Mouse (Mus musculus) CH12.LX (cell line): ENCODE results near the gene Map2k7. TPM values are rescaled to one million over a fixed set of nuclear protein-coding genes. Genes with fewer than 3 reads are reported as not detected.

Source experiments
- DNase-seq: peaks from one replicate; pipeline ENCODE4 v3.0.0-alpha.2; 2013; ENCODE audit errors: extremely low read depth
- H3K27ac ChIP-seq: 2 replicates; pipeline ENCODE4 v1.5.1; 2012; ENCODE audit warnings: low read depth, mild to moderate bottlenecking, control low read depth, moderate library complexity; ENCODE audit not compliant: insufficient read depth
- H3K27me3 ChIP-seq: replicated peaks from 2 replicates; pipeline ENCODE3; 2012; ENCODE audit warnings: inconsistent platforms
- H3K36me3 ChIP-seq, 2 experiments: replicated peaks in 1 of 2; 2 replicates each; pipeline versions ENCODE3 to v1.6.1; 2012; ENCODE audit warnings: inconsistent platforms in 1 of 2, low read length in 1 of 2, mild to moderate bottlenecking in 1 of 2, mixed read lengths in 1 of 2, moderate library complexity in 1 of 2; ENCODE audit not compliant: control insufficient read depth in 1 of 2, insufficient read depth in 1 of 2
- H3K4me1 ChIP-seq, 2 experiments: 2 replicates each; pipeline ENCODE4 v1.6.1; 2012; ENCODE audit warnings: inconsistent platforms in 1 of 2, moderate library complexity in 1 of 2; ENCODE audit not compliant: insufficient read depth in 2 of 2, control insufficient read depth in 1 of 2
- H3K4me2 ChIP-seq: 2 replicates; pipeline ENCODE4 v1.6.1; 2012; ENCODE audit warnings: low read depth, mild to moderate bottlenecking, control low read depth; ENCODE audit not compliant: poor library complexity, insufficient read depth, severe bottlenecking
- H3K4me3 ChIP-seq, 3 experiments: fragments of 150-350 bp in 1 of 3; sonication (generic) in 1 of 3; replicated peaks in 1 of 3; 2 replicates each; pipeline versions ENCODE3 to v1.5.1; 2011 to 2012; ENCODE audit warnings: low read depth in 2 of 3, low read length in 2 of 3, mild to moderate bottlenecking in 2 of 3, moderate library complexity in 2 of 3, control low read depth in 1 of 3, improper control_type of control experiment in 1 of 3, inconsistent platforms in 1 of 3, mixed read lengths in 1 of 3; ENCODE audit not compliant: poor library complexity in 1 of 3
- H3K79me2 ChIP-seq: replicated peaks from 2 replicates; pipeline ENCODE4 v1.6.1; 2012; ENCODE audit warnings: mild to moderate bottlenecking, moderate library complexity; ENCODE audit not compliant: control insufficient read depth, poor library complexity, insufficient read depth, severe bottlenecking; ENCODE audit errors: extremely low read depth
- H3K9ac ChIP-seq: 2 replicates; pipeline ENCODE4 v1.6.1; 2012; ENCODE audit warnings: low read depth, mild to moderate bottlenecking, control low read depth, moderate library complexity; ENCODE audit not compliant: insufficient read depth
- H3K9me3 ChIP-seq: replicated peaks from 2 replicates; pipeline ENCODE3; 2012; ENCODE audit warnings: low read length, inconsistent platforms, mixed read lengths
- EP300 ChIP-seq: IDR thresholded peaks from 2 replicates; pipeline ENCODE4 v1.6.1; 2011; ENCODE audit warnings: low read length, improper control_type of control experiment
- ETS1 ChIP-seq: conservative IDR thresholded peaks from 2 replicates; pipeline ENCODE4 v1.6.1; 2012; ENCODE audit warnings: low read depth, mild to moderate bottlenecking, inconsistent platforms, low read length, improper control_type of control experiment, moderate library complexity
- HCFC1 ChIP-seq: IDR thresholded peaks from 2 replicates; pipeline ENCODE4 v1.6.1; 2012; ENCODE audit warnings: low read depth, mild to moderate bottlenecking, inconsistent platforms, low read length, improper control_type of control experiment
- IRF4 ChIP-seq: IDR thresholded peaks from 2 replicates; pipeline ENCODE4 v1.6.1; 2014; ENCODE audit warnings: low read depth, mild to moderate bottlenecking, inconsistent platforms, low read length, improper control_type of control experiment
- JUND ChIP-seq: conservative IDR thresholded peaks from 2 replicates; pipeline ENCODE4 v1.6.1; 2011; ENCODE audit warnings: low read depth, low read length, improper control_type of control experiment
- KAT2A ChIP-seq: IDR thresholded peaks from 2 replicates; pipeline ENCODE4 v1.6.1; 2012; ENCODE audit warnings: low read length, improper control_type of control experiment, inconsistent platforms; ENCODE audit not compliant: insufficient replicate concordance
- MAX ChIP-seq: IDR thresholded peaks from 2 replicates; pipeline ENCODE4 v1.6.1; 2011; ENCODE audit warnings: low read length, improper control_type of control experiment
- MAZ ChIP-seq: IDR thresholded peaks from 2 replicates; pipeline ENCODE4 v1.6.1; 2012; ENCODE audit warnings: low read depth, mild to moderate bottlenecking, inconsistent platforms, low read length, improper control_type of control experiment, moderate library complexity
- PAX5 ChIP-seq: IDR thresholded peaks from 2 replicates; pipeline ENCODE4 v1.6.1; 2012; ENCODE audit warnings: low read length, inconsistent platforms, mixed read lengths
- SIN3A ChIP-seq: IDR thresholded peaks from 2 replicates; pipeline ENCODE4 v1.6.1; 2012; ENCODE audit warnings: low read length, improper control_type of control experiment, inconsistent platforms
- SMC3 ChIP-seq: IDR thresholded peaks from 2 replicates; pipeline ENCODE4 v1.6.1; 2011; ENCODE audit warnings: low read depth, low read length, improper control_type of control experiment
- TBP ChIP-seq: conservative IDR thresholded peaks from 2 replicates; pipeline ENCODE4 v1.6.1; 2011; ENCODE audit warnings: low read depth, low read length, improper control_type of control experiment
- USF2 ChIP-seq: conservative IDR thresholded peaks from 2 replicates; pipeline ENCODE4 v1.6.1; 2011; ENCODE audit warnings: low read depth, low read length, improper control_type of control experiment
- dilution Hi-C: fragments of 300-500 bp; cut with MboI; formaldehyde crosslinking; loops from 2 replicates; pipeline ENCODE4 v1.14.3; 2020; ENCODE audit warnings: low sequenced_read_pairs; ENCODE audit not compliant: extremely low pct_unique_long_range_greater_than_20kb, extremely low pct_ligation_motif_present
- in situ Hi-C: fragments of 300-500 bp; cut with MboI; formaldehyde crosslinking; loops from 3 replicates; pipeline ENCODE4 v1.14.3; 2019; ENCODE audit warnings: low sequenced_read_pairs, low pct_ligation_motif_present, low pct_unique_long_range_greater_than_20kb, mixed read lengths
- polyA plus RNA-seq: library from polyadenylated mRNA; unstranded; fragments of >175 nt; gene quantifications from 2 replicates; pipeline ENCODE4 v1.2.1, GENCODE M21; 2012; ENCODE audit warnings: low read depth; ENCODE audit not compliant: insufficient read length
- total RNA-seq, 2 experiments: library from RNA; depleted of rRNA; stranded (reverse); fragments of 300-350 nt in 1 of 2; fragments of >200 nt in 1 of 2; gene quantifications; 2 replicates each; pipeline ENCODE4 v1.2.3; 2012 to 2014

Map2k7 gene
- total and polyA plus RNA-seq, 3 experiments = 11.8 to 74.0 (median 18.1) TPM

DNA sequence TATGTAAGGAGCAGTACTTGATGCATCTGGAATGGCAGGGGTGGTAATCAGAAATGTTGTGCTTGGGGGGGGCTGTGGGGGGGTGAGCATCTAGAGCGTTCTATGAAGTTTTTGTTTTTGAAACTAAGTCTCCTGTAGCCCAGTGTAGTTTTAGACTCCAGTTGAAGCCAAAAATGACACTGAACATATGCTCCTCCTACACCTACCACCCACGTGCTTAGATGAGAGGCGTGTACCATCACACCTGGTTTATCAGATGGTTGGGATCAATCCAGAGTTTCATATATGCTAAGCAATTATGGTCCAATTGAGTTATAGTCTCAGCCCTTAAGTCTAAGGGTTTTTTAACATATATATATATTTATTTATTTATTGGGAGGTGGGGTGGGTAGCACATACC, 18.9 kb upstream of the Map2k7 start:
- H3K9me3 ChIP-seq = no peaks in the 10 kb centered on the region
- H3K4me1 ChIP-seq = peaks cover 2 to 7% of the 10 kb centered on the region in 2 experiments
- dilution Hi-C loops = no loop called here
- H3K4me2 ChIP-seq = no peak overlapping the region
- no peak for DNase-seq
- H3K27ac ChIP-seq = no peak overlapping the region
- H3K9ac ChIP-seq = no peak overlapping the region
- H3K4me3 ChIP-seq = no peak overlapping the region
- TF ChIP-seq HCFC1 (no peak), MAX (no peak), KAT2A (no peak), SIN3A (no peak), USF2 (no peak), ETS1 (no peak), IRF4 (no peak), PAX5 (no peak), MAZ (no peak), EP300 (no peak)
- no peaks in the 10 kb centered on the region for H3K36me3 ChIP-seq
- peaks cover 2% of the 10 kb centered on the region for H3K27me3 ChIP-seq
- H3K79me2 ChIP-seq = no peaks in the 10 kb centered on the region
- in situ Hi-C loops = no loop called here

DNA sequence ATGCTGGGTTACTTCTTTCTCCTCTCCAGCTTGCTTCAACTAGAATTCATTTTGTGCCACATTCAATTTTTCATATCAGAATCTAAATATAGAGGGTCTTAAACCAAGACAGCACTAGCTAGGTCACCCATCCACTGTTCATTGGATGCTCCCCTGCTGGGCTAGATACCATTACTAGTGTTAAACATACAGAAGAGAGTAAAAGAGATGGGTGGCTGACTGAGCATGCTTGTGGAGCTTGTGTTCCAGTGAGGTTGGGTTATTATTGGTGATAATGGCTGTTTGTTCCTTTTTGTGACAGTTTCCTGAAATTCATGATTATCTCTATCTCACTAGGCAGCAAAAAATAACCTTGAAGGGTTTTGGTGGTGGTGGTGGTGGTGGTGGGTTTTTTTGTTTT, 16.5 kb upstream of the Map2k7 start:
- H3K9ac ChIP-seq = no peak overlapping the region
- H3K27ac ChIP-seq = no peak overlapping the region
- H3K4me1 ChIP-seq = no peaks in the 10 kb centered on the region
- no peak for TF ChIP-seq TBP
- no peak overlapping the region for H3K4me2 ChIP-seq
- H3K9me3 ChIP-seq = no peaks in the 10 kb centered on the region
- no peaks in the 10 kb centered on the region for H3K79me2 ChIP-seq
- H3K36me3 ChIP-seq = no peaks in the 10 kb centered on the region
- no peak for DNase-seq
- dilution Hi-C loops (no loop called here), in situ Hi-C loops (no loop called here)
- peaks cover 2% of the 10 kb centered on the region for H3K27me3 ChIP-seq
- H3K4me3 ChIP-seq = no peak overlapping the region

DNA sequence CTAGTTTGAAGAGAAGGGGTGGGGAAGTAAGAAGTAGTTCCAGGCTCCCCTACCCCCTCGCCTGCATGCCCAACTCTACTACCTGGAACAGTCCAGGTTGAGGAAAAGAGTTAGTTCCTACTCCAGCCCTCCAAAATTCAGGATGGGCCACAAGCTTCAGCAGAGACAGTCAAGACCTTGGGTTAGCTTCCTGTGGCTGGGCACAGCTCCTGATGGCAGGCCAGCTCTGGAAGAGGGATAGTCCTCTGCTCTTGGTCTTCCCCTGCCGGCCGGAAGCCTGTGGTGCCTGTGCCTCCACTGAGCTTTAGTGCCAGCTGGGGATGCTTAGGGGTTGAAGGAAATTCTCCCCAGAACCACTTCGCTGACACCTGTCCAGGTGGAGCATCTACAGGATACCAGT, 12.2 kb upstream of the Map2k7 start:
- no peak overlapping the region for H3K9ac ChIP-seq
- in situ Hi-C loops = no loop called here
- peaks cover 0 to 4% of the 10 kb centered on the region in 2 experiments; a peak in 1 of 4 replicates for H3K4me1 ChIP-seq
- no peak overlapping the region for H3K27ac ChIP-seq
- no peaks in the 10 kb centered on the region for H3K36me3 ChIP-seq
- dilution Hi-C loops = no loop called here
- no peaks in the 10 kb centered on the region for H3K9me3 ChIP-seq
- H3K4me3 ChIP-seq = no peak overlapping the region
- TF ChIP-seq SMC3 (no peak), JUND (no peak)
- TF ChIP-seq, all 38 proteins: peak for 0
- no peak for DNase-seq
- H3K79me2 ChIP-seq = no peaks in the 10 kb centered on the region
- H3K27me3 ChIP-seq = peaks cover 16% of the 10 kb centered on the region
- no peak overlapping the region for H3K4me2 ChIP-seq
